Mouse (Mus musculus): ENCODE data around the gene Mcm7.
A peak's percentile ranks its signal among the peaks of the same experiment; 100 is the strongest.

Mcm7 gene

DNA sequence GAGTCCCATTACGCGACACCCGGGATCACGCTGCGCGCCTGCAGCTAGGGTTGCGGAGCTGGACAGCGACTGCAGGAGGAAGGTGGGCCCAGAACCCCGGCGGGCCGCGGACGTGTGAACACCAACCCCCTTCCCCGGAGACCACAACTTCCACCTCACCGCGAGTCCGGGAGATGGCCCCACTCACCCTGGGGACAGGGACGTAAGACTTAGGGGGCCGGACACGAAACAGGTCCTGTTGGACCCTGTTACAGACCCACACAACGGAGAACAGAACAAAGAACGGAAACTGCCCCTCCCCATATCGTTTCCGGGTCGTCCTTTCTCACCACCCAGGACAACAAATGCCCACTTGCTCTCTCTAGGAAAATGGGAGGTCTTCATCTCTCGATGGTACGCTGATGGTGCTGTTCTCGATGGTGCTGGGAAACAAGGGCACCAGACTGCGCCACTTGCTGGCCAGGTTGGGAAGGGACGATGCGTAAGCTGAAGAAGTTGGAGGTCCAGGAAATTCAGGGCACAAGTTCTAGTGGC, 16.7 kb downstream of the Mcm7 start, which contains the start of gene Zfp113:
Gene Zfp113 (minus strand): TSS at position 302 of the 534 bp plus-strand sequence.
- peak; percentile 98 for DNase-seq (ENCODE audit: low spot score)

DNA sequence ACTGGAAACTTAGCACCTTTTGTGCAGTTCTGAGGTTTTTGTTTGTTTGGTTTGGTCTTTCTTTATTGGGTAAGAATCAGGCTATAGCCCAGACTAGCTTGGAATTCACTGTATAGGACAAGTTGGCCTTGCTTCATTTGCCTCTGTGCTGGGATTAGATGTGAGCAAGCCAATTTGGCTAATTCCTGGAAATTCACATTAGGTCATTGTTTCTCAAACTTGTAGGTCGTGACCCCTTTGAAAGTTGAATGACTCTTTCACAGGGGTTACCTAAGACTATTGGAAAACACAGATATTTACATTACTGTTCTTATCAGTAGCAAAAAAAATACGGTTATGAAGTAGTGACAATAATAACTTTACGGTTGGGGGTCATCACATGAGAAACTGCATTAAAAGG, 17.8 kb downstream of the Mcm7 start:
- DNase-seq (ENCODE audit: low spot score): no peak

DNA sequence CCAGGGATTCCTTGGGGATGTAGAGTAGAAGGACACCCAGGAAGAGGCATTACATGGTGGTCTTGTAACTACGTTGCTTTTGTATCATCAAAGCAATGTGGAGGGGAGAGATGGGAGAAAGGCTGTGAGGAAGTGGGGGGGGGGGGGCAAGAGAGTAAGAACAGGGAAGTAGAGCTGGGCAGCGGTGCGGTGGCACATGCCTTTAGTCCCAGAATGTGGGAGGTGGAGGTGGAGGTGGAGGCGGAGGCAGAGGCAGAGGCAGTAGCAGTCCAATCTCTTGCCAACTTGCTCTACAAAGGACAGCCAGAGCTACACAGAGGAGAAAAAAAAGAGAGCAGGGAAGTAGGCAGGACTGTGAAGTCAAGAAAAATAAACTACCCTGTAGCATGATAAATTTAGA, 33.6 kb downstream of the Mcm7 start:
- no peak for DNase-seq (ENCODE audit: low spot score)

DNA sequence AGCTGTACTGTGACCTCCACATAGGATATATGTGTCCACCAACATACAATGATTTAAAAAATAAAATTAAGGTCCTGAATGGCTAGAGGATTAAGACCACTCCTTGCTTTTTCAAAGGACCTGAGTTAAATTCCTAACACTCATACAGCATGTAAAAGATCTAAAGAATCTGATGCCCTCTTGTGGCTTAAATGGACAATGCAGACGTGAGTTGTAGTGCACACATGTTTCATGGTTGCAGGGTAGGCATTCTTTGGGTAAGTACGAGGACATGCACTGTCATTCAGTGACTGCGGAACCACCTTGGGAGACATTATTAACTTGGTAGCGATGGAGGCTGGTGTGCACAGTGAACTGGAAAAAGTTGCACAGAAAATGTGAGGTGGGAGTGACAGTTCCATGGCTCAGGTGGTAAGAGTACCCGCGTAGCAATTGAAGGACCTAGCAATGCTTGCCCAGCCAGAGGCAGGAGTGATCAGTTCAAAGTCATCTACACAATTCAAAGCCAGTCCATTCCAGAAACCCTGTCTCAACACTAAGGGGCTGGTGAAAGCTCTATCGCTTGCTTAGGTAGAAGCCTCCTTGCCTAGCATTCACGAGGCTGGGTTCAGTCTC, 34.2 kb downstream of the Mcm7 start:
- DNase-seq (ENCODE audit: low spot score): peak; percentile 75

DNA sequence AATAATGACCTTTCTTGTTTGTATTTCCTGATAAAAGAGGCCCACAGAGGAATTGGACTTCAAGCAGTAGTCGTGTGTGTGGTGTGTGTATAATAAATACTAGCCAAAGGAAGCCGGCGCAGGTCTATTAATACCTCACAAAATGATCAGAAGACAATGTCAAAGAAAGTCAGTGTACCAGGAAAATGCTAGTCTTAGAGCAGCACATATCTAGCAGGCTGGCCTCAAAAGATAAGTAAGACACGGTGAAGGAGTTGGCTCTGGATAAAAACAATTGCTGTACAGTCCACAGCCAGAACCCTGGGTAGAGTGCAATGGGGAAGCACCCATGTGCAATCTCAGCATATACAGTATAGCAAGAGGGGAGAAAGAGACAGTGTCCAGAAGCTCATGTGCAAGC, 35.0 kb downstream of the Mcm7 start:
- no peak for DNase-seq (ENCODE audit: low spot score)

DNA sequence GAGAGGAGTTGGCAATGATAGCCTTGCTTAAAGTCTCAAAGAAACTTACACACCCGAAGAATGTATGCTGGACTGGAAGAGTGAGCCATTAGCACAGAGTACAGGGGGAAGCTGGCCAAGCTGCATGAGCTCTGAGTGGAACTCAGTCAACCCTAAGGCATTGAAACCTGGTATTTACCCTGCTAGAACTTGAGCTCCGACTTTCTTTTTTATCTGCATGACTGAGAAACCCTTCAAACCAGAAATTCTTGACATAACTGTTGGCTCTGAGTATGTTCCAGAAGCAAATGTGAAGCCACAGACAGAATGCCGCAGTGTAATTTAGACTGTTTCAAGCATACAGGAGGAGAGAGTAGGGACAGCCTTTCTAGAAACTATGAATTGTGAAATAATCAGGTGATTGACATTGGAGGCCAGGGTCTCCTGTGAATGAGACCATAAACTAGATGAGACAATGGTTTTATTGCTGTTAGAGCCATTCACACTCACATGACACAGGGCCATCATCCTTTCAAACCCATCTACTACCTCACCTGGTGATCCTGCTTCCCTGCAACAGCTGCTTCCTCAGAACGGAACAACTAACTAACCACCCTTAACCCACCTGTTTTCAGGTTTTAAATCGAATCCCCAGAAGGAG, 39.7 kb downstream of the Mcm7 start:
- no peak for DNase-seq (ENCODE audit: low spot score)

DNA sequence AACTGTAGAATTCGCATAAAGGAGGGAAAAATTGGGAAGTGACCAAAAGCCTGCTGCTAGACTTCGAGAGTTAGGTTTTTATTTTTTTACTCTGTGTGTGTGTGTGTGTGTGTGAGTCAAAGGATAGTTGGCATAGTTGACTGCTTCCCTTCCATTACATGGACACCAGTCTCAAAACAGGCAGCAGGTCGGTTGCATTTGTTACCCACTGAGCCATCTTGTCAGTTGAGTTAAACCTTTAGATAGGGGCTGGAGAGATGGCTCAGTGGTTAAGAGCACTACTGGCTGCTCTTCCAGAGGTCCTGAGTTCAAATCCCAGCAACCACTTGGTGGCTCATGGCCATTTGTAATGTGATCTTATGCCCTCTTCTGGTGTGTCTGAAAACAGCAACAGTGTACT, 54.2 kb downstream of the Mcm7 start:
- DNase-seq (ENCODE audit: low spot score): peak; percentile 38

DNA sequence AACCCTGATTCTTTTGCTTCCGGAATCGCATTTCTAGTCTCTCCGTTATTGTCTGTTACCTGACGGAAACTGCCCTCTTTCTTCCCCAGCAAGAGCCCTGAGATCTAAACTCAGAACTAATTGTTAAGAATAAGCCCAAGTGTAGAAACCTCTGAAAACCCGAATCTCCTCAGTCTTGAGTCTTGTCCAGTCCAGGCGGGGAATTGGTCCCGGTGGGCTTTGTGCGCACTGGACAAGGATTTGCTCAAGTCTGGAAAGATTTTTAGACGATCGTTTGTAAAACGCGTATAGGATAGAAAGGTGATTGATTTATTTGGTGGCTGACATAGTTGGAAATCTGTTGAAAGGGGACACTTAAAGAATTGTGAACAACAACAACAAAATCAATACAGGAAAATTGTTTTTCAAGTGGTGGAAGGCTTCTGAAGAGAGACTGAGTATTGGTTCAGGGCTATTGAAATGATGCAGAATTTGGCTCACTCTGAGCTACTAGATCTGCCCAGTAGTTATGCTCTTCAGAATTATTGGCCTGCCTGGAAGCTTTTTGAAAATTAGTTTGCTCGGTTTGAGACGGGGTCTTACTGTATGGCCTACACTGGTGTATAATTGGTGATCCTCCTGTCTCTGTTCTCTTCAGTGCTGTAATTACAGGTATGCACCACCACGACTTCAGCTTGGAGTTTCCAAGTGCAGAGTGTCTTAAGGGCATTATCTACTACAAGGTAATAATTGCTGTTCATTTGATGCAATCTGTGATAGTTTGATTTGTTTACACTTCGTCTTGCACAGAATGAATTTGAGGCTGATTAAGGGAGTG, 54.8 kb downstream of the Mcm7 start:
- peak; percentile 48 for DNase-seq (ENCODE audit: low spot score)

DNA sequence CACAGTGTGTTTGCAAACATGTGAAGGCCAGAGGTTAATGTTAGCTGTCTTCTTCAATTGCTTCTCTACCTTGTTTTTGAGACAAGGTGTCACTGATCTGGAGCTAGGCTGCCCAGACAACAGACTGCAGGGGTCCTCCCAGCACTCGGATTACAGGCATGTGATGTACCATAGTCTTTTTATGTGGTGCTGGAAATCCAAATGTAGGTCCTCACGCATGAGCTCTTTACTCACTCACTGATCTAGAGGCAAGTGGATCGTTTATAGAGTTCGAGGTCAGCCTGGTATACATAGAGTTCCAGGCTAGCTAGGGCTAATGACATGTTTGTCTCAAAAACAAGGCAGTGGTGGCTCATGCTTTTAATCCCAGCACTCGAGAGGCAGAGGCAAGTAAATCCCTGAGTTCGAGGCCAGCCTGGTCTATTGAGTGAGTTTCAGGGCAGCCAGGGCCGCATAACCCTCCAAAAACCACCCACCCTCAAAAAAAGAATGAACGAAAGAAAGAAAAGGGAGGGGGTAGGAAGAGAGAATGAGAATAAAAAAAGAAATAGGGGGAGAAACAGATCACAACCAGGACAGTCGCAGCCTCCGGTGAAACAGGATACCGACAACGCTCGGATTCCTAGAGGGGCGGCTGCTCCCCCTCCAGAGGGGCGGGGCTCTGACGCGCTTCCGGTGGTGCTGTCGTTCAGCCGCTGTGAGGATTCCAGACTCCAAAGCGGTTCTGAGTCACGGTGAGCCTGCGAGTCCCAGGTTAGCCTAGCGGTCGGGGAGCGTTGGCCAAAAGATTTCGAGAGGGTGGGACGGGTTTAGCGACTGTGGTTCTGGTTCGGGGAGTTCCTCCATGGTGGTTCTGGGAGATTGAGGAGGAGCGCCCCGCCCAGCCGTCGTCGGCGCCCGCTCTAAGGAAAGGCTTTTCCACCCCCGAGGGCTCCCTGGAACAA, 55.7 kb downstream of the Mcm7 start, which contains the start of gene Zscan21:
Gene Zscan21 (plus strand): TSS at position 649 of the 944 bp plus-strand sequence.
- peak; percentile 93 for DNase-seq (ENCODE audit: low spot score)
